Mouse (Mus musculus) thymus, postnatal 0 days (tissue): ENCODE data around the gene Inhbe. TPM values are rescaled to one million over a fixed set of nuclear protein-coding genes. Genes with fewer than 3 reads are reported as not detected.
"Not testable (repeated sequence)": the region's sequence is repeated elsewhere in the genome, so short reads cannot be mapped to it uniquely, and the experiment has no call there.

Experiments
- DNase-seq: peaks from one replicate; pipeline ENCODE4 v3.0.0-alpha.2; 2015; ENCODE audit warnings: low spot score
- polyA plus RNA-seq: library from polyadenylated mRNA; unstranded; fragments of >200 nt; fragmentation: Nextera tagmentation; extraction: Ambion mirVana; gene quantifications from 2 replicates; pipeline ENCODE4 v1.2.1, GENCODE M21; 2015

Inhbe gene
- polyA plus RNA-seq, 1 experiment from 2014 or later, result not detected

GRCm38 (mm10) chr10:127323131-127323855 lies 30.9 kb downstream of the Inhbe start:
- DNase-seq, result no peak

DNA sequence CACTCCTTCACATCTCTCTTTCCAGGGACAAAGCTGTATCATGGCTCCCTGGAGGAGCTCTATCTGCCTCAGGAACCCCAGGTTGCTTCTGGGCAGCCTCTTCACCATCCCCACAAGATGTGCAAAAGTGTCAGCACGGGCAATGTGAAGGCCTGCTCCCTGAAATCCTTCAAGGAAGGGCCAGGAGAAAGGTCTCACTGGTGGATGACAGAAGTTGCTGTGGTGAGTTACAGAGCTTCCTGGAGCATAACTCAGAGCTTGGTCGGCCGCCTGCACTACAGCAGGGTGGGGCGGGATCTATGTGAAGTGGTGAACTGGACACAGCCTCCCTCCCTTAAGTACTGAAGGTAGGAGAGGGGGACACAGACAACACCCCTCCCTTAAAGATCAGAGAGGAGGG lies 31.5 kb downstream of the Inhbe start:
- DNase-seq, result no peak

DNA sequence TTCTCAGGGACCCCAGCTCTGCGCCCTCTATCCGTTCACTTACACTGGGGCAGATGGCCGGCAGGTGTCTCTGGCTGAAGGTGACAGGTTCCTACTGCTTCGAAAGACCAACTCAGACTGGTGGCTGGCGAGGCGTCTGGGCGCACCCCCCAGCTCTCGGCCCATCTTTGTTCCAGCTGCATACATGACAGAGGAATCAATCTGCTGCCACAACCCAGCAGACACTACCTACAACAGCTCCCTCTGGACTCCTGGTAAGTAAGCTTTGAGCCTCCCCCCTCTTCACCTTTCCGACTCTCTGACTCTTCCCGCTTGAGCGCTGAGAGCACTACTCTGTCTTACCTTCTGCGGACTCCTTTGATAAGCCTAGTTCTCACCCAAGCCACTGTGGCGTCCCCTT lies 32.0 kb downstream of the Inhbe start:
- no peak for DNase-seq

DNA sequence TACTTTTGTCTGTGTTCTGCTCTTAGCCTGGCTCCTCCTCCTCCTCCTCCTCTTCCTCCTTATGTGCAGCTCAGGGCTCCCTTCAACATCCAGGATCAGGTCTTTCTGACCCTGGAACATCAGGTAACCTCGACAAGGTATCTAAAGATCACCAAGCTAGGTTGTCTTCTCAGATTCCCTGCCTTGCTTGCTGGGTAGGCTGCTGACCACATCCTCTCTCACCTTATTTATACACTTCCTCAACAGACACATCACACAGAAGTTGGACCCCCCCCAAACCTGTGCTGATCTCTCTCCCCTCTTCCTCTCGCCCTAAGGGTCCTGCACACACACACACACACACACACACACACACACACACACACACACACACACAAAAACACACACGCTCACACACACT lies 32.6 kb downstream of the Inhbe start, which contains the start of gene Arhgap9:
Arhgap9 (plus strand) TSS at position 344 of the 400 bp plus-strand sequence.
- peak; percentile 75 for DNase-seq

DNA sequence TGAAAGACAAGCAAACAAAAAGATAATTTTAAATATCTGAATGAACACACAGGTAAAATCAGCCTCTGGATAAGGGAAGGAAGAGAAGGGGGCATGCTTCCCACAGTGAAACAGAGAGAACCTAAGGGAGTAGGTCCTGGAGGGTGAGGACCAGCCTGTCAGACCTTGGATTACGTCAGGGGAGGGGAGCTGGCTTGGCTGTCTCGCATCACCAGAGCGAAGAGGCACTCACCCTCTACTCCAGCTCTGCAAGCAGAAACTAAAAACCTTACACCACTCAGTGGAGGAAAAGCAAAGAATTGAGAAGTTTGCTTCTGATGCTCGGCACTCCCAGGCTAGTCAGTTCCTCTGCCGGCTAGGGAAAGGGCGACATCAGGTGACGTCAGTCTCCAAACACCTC lies 34.2 kb downstream of the Inhbe start:
- no peak for DNase-seq

DNA sequence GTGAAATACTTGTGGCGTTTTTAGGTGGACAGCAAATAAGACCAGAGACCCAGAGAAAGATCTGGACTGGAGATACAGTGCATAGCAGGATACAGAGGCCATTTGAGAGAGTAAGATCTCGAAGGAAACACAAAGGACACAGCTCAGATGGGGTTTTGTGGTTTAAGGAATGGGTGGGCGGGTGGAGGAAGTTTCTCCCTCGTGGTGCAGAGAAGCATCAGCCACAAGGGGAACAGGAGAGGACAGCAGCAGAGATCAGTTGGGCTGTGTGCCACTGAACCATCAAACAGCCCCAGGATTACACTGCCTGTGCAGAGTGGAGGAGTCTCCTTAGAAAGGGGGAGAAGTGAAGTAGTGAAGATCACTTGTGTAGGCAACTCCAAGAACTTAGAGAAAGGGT lies 36.2 kb downstream of the Inhbe start:
- no peak for DNase-seq

DNA sequence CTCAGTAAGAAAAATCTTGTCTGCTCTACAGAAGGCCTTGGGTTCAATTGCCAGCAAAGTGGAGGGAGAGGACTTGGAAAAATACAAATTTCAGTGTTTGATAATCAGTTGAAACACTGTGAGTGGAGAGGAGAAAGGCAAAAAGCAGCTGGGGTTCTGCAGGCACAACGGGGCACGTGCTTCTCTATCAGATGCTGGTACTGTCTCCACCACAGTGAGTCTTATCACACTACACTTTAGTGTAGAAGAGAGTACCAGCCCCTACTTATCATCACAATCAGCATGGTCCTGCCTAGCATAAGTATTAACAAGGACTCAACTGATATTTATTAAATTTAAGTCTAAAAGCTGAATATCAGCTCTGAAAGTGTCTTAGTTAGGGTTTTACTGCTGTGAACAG lies 36.9 kb downstream of the Inhbe start:
- DNase-seq, result no peak

DNA sequence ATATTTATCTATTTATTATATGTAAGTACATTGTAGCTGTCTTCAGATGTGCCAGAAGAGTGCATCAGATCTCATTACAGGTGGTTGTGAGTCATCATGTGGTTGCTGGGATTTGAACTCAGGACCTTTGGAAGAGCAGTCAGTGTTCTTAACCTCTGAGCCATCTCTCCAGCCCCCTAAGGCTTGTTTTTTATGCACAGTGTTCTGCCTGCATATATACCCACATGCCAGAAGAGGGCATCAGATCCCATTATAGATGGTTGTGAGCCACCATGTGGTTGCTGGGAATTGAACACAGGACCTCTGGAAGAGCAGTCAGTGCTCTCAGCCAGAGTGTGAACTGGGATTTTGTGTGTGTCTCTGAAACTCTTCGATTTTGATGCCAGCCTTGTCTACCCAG lies 39.3 kb downstream of the Inhbe start:
- not testable (repeated sequence) for DNase-seq

- DNase-seq, result not testable (repeated sequence)
Observed at GRCm38 (mm10) chr10:127313516-127313915, 40.7 kb downstream of the Inhbe start.

- no peak for DNase-seq
Observed at GRCm38 (mm10) chr10:127312858-127313257, 41.4 kb downstream of the Inhbe start.

GRCm38 (mm10) chr10:127312356-127312676 lies 41.9 kb downstream of the Inhbe start:
- peak; percentile 88 for DNase-seq

- peak; percentile 95 for DNase-seq
Observed at GRCm38 (mm10) chr10:127311476-127312355, 42.5 kb downstream of the Inhbe start, which contains the start of gene Mars. TSS of gene Mars (minus strand) at chr10:127311786.

- peak; percentile 47 for DNase-seq
Observed at GRCm38 (mm10) chr10:127310523-127311475, 43.4 kb downstream of the Inhbe start.

DNA sequence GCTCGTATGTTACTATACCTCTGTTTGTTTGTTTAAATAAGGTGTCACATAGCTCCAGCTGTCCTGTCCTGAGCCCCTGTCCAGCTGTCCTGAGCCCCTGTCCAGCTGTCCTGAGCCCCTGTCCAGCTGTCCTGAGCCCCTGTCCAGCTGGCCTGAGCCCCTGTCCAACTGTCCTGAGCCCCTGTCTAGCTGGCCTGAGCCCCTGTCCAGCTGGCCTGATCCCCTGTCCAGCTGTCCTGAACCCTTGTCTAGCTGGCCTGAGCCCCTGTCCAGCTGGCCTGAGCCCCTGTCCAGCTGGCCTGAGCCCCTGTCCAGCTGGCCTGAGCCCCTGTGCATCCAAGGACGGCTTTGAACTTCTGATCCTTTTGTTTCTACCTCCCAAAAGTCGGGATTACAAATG lies 45.0 kb downstream of the Inhbe start:
- not testable (repeated sequence) for DNase-seq

GRCm38 (mm10) chr10:127303136-127303535 lies 51.1 kb downstream of the Inhbe start:
- no peak for DNase-seq

GRCm38 (mm10) chr10:127300361-127300760 lies 53.9 kb downstream of the Inhbe start:
- DNase-seq, result no peak

Other genes with a start within 250 kb of the Inhbe start
- 90.9 and 95.4 TPM in 2 replicates for gene Os9, start 233.3 kb downstream of the Inhbe start, polyA plus RNA-seq
- 39.2 and 48.6 TPM in 2 replicates for gene B4galnt1, start 189.2 kb downstream of the Inhbe start, polyA plus RNA-seq
- gene Slc26a10, start 173.8 kb downstream of the Inhbe start, polyA plus RNA-seq, result 1.6 and 2.6 TPM in 2 replicates
- gene Arhgef25, start 164.3 kb downstream of the Inhbe start, polyA plus RNA-seq, result 3.7 and 4.5 TPM in 2 replicates
- gene Dtx3, start 158.7 kb downstream of the Inhbe start, polyA plus RNA-seq, result 42.7 and 47.3 TPM in 2 replicates
- gene Pip4k2c, start 142.8 kb downstream of the Inhbe start, polyA plus RNA-seq, result 24.1 and 24.4 TPM in 2 replicates
- gene Kif5a, start 91.1 kb downstream of the Inhbe start, polyA plus RNA-seq, result 0.13 and 0.32 TPM in 2 replicates
- 129 and 138 TPM in 2 replicates for gene Dctn2, start 88.0 kb downstream of the Inhbe start, polyA plus RNA-seq
- gene Mbd6, start 65.4 kb downstream of the Inhbe start, polyA plus RNA-seq, result 10.3 and 13.8 TPM in 2 replicates
- gene Mars, start 42.6 kb downstream of the Inhbe start, polyA plus RNA-seq, result 110 and 122 TPM in 2 replicates
- gene Arhgap9, start 32.4 kb downstream of the Inhbe start, polyA plus RNA-seq, result 107 and 127 TPM in 2 replicates
- 0.13 and 0.14 TPM in 2 replicates for gene Gli1, start 12.4 kb downstream of the Inhbe start, polyA plus RNA-seq
- not detected in 2 replicates for gene Inhbc, start 16.0 kb upstream of the Inhbe start, polyA plus RNA-seq
- 19.4 and 26.7 TPM in 2 replicates for gene R3hdm2, start 25.9 kb upstream of the Inhbe start, polyA plus RNA-seq
- gene Stac3, start 147.3 kb upstream of the Inhbe start, polyA plus RNA-seq, result 0.30 and 0.73 TPM in 2 replicates
- gene Ndufa4l2, start 160.6 kb upstream of the Inhbe start, polyA plus RNA-seq, result 10.4 and 13.2 TPM in 2 replicates
- gene Shmt2, start 168.0 kb upstream of the Inhbe start, polyA plus RNA-seq, result 102 and 118 TPM in 2 replicates
- gene Nxph4, start 180.1 kb upstream of the Inhbe start, polyA plus RNA-seq, result 0.19 and 0.23 TPM in 2 replicates